Comparison of ENCODE assay signal across 10 mouse cellular contexts in genomic region chr1:155737017-155737808, GRCm38 (mm10). TPM values are rescaled to one million over a fixed set of nuclear protein-coding genes. Genes with fewer than 3 reads are reported as not detected.
DNase-seq lines count a peak whose midpoint lies in the region; ATAC-seq and TF ChIP-seq lines count a peak whose summit lies in the region.
"Had no signal": no experiment of that assay in that cellular context is flagged by ENCODE, and none has a peak within 500 bp of the region (broad histone marks: within the 10 kb centered on the region; RNA-seq: fewer than 3 reads in every experiment).

No protein-coding gene starts in this region.

- 0 out of 2 replicates have a peak overlapping the region, but pooled peaks have one; percentile 4 for H3K4me3 ChIP-seq in heart, embryonic 11.5 days (ENCODE audit: low read depth, low read length)
- peak overlapping the region; percentile 27 for H3K4me3 ChIP-seq in ES-Bruce4 (ENCODE audit: low read depth, low read length)
- H3K4me3 ChIP-seq in heart, embryonic 14.5 days (ENCODE audit: control insufficient read depth in 1 of 2, insufficient read depth in 1 of 2, low read depth in 1 of 2, low read length in 2 of 2) = no peak overlapping the region
- 0 out of 2 replicates have a peak overlapping the region, but pooled peaks have one; percentile 8 for H3K4me3 ChIP-seq in liver, embryonic 15.5 days (replicated peaks)

- peaks cover 12% of the 10 kb centered on the region for H3K4me1 ChIP-seq in heart, embryonic 11.5 days (ENCODE audit: control insufficient read depth, insufficient read depth, low read length)
- H3K4me1 ChIP-seq in ES-Bruce4 (ENCODE audit: control insufficient read depth, insufficient read depth, low read length) = no peaks in the 10 kb centered on the region
- H3K4me1 ChIP-seq in heart, embryonic 14.5 days (ENCODE audit: control insufficient read depth in 2 of 2, insufficient read depth in 2 of 2, low read length in 2 of 2) = peaks cover 3 to 14% of the 10 kb centered on the region in 2 experiments; a peak in 3 of 4 replicates
- H3K4me1 ChIP-seq in liver, embryonic 15.5 days (replicated peaks) = peaks cover 21% of the 10 kb centered on the region

- H3K27ac ChIP-seq in heart, embryonic 11.5 days (ENCODE audit: low read depth, low read length) = no peak overlapping the region
- H3K27ac ChIP-seq in ES-Bruce4 (ENCODE audit: insufficient read depth, low read length) = no peak overlapping the region
- H3K27ac ChIP-seq in heart, embryonic 14.5 days (replicated peaks in 1 of 2; ENCODE audit: control insufficient read depth in 1 of 2, insufficient read depth in 1 of 2, low read depth in 2 of 2, low read length in 2 of 2) = no peak overlapping the region
- H3K27ac ChIP-seq in liver, embryonic 15.5 days (replicated peaks) = no peak overlapping the region

- no peaks in the 10 kb centered on the region for H3K9me3 ChIP-seq in heart, embryonic 11.5 days (replicated peaks; ENCODE audit: control insufficient read depth, low read length)
- H3K9me3 ChIP-seq in ES-Bruce4 (replicated peaks; ENCODE audit: control insufficient read depth, insufficient read depth, low read length, poor library complexity, severe bottlenecking) = no peaks in the 10 kb centered on the region
- no peaks in the 10 kb centered on the region for H3K9me3 ChIP-seq in heart, embryonic 14.5 days (ENCODE audit: control insufficient read depth, low read length)
- no peaks in the 10 kb centered on the region for H3K9me3 ChIP-seq in liver, embryonic 15.5 days (replicated peaks)

- no peak for ATAC-seq in heart, embryonic 11.5 days (replicated peaks; ENCODE audit: insufficient number of reproducible peaks, low FRiP score, low TSS enrichment)
- ATAC-seq in heart, embryonic 14.5 days (ENCODE audit: insufficient number of reproducible peaks, insufficient read depth, low FRiP score, low read depth) = no peak
- no peak for ATAC-seq in liver, embryonic 15.5 days (ENCODE audit: insufficient read depth)

- no peaks in the 10 kb centered on the region for H3K36me3 ChIP-seq in heart, embryonic 11.5 days (ENCODE audit: control insufficient read depth, insufficient read depth, low read length)
- no peaks in the 10 kb centered on the region for H3K36me3 ChIP-seq in ES-Bruce4 (ENCODE audit: control insufficient read depth, insufficient read depth, low read length, poor library complexity, severe bottlenecking)
- H3K36me3 ChIP-seq in heart, embryonic 14.5 days (ENCODE audit: control insufficient read depth, insufficient read depth, low read length) = no peaks in the 10 kb centered on the region
- H3K36me3 ChIP-seq in liver, embryonic 15.5 days (replicated peaks) = no peaks in the 10 kb centered on the region

- peak overlapping the region; percentile 34 for H3K4me2 ChIP-seq in heart, embryonic 11.5 days
- peak overlapping the region; percentile 14; the same call in 1 of the 2 replicates for H3K4me2 ChIP-seq in heart, embryonic 14.5 days (ENCODE audit: low read length)
- peak overlapping the region; percentile 30 for H3K4me2 ChIP-seq in liver, embryonic 15.5 days

- H3K27me3 ChIP-seq in heart, embryonic 11.5 days (ENCODE audit: control insufficient read depth, insufficient read depth, low read length) = peaks cover 96% of the 10 kb centered on the region
- peaks cover 45% of the 10 kb centered on the region for H3K27me3 ChIP-seq in ES-Bruce4 (ENCODE audit: control insufficient read depth, insufficient read depth, low read length, poor library complexity, severe bottlenecking)
- H3K27me3 ChIP-seq in heart, embryonic 14.5 days (ENCODE audit: control insufficient read depth, insufficient read depth, low read length) = peaks cover 100% of the 10 kb centered on the region
- H3K27me3 ChIP-seq in liver, embryonic 15.5 days = peaks cover 99% of the 10 kb centered on the region

- TF ChIP-seq CTCF in ES-Bruce4 (IDR thresholded peaks at IDR 0.05; ENCODE audit: low read depth, low read length) = no peak

- no peak for TF ChIP-seq EP300 in ES-Bruce4 (IDR thresholded peaks at IDR 0.05; ENCODE audit: insufficient read depth, low read depth, low read length)

- 1% methylated on average over 58 of the region's 58 CpGs for WGBS in heart, embryonic 11.5 days (ENCODE audit: insufficient replicate concordance)
- WGBS in heart, embryonic 14.5 days = under 1% methylated on average over 58 of the region's 58 CpGs
- WGBS in liver, embryonic 15.5 days (ENCODE audit: insufficient replicate concordance) = under 1% methylated on average over 58 of the region's 58 CpGs

- DNase-seq in heart, adult 9 months (ENCODE audit: low spot score in 2 of 2) = no peak
- no peak for DNase-seq in left cerebral cortex, adult 8-10 months (ENCODE audit: low spot score in 2 of 2)
- DNase-seq in thymus, postnatal 25 days = no peak
- no peak for DNase-seq in cerebellum, postnatal 36 days
- DNase-seq: right cerebral cortex, postnatal 25 days had no signal

- H3K9ac ChIP-seq in heart, embryonic 11.5 days (ENCODE audit: low read depth, low read length) = no peak overlapping the region
- H3K9ac ChIP-seq in ES-Bruce4 (ENCODE audit: low read depth, poor library complexity, severe bottlenecking) = no peak overlapping the region
- no peak overlapping the region for H3K9ac ChIP-seq in heart, embryonic 14.5 days (ENCODE audit: low read length)
- no peak overlapping the region for H3K9ac ChIP-seq in liver, embryonic 15.5 days

- no peak for TF ChIP-seq POLR2A in ES-Bruce4 (IDR thresholded peaks at IDR 0.05; ENCODE audit: insufficient read depth, low read length)

RNA-seq across cellular contexts. Expression of gene Lhx4, which starts 14.3 kb away (rescaled TPM):
- polyA plus RNA-seq in heart, embryonic 11.5 days (2014; fragmentation: Nextera tagmentation; extraction: Ambion mirVana) = not detected in 2 replicates
- polyA plus RNA-seq in ES-Bruce4 (2011; ENCODE audit: insufficient read depth, insufficient read length, low read depth, missing spikeins) = not detected in 2 replicates
- polyA plus RNA-seq in heart, embryonic 14.5 days (2014; fragmentation: Nextera tagmentation; extraction: Ambion mirVana) = 0.04 TPM in 1 of 2 replicates, not detected in the other
- polyA plus RNA-seq in liver, embryonic 15.5 days (2015; fragmentation: Nextera tagmentation; extraction: Ambion mirVana) = not detected in 2 replicates
- not detected for total RNA-seq in left cerebral cortex, adult 8-10 months (2022)
- polyA plus RNA-seq: large intestine, adult 2 months had no signal

Comparison
In these comparisons a context has a peak if more than half of its experiments do, and no peak if none do; other contexts are left out.
1. H3K4me3 ChIP-seq: peak in heart, embryonic 11.5 days (single experiment), ES-Bruce4 (single experiment) and liver, embryonic 15.5 days (single experiment); none in heart, embryonic 14.5 days (0 of 2).
2. Peak in every context shown above with its lines, with median percentiles within 50 percentile points of each other: H3K4me2 ChIP-seq.